Mouse (Mus musculus) liver, embryonic 11.5 days (tissue): Measurements from ENCODE around the gene H3f3a. TPM values are rescaled to one million over a fixed set of nuclear protein-coding genes. Genes with fewer than 3 reads are reported as not detected.

Experiments used
- ATAC-seq: fragments of 200-750 bp; cut with Nextera tagmentation; replicated peaks from 2 replicates; pipeline ENCODE4 v1.8.0; 2017; ENCODE audit warnings: moderate number of reproducible peaks, mild to moderate bottlenecking, moderate TSS enrichment, moderate library complexity; ENCODE audit not compliant: low FRiP score
- DNase-seq: peaks from one replicate; pipeline ENCODE4 v3.0.0-alpha.2; 2017; ENCODE audit warnings: low spot score
- H3K27ac ChIP-seq: fragments of 300-500 bp; sonication (generic); 2 replicates; pipeline ENCODE4 v1.5.1; 2014; ENCODE audit warnings: mild to moderate bottlenecking, low read depth, low read length, control low read depth
- H3K27me3 ChIP-seq: fragments of 300-500 bp; sonication (generic); replicated peaks from 2 replicates; pipeline ENCODE4 v1.6.1; 2014; ENCODE audit warnings: low read length, mixed read lengths; ENCODE audit not compliant: control insufficient read depth, insufficient read depth
- H3K36me3 ChIP-seq: fragments of 300-500 bp; sonication (generic); 2 replicates; pipeline ENCODE4 v1.6.1; 2014; ENCODE audit warnings: mild to moderate bottlenecking, low read length, moderate library complexity, mixed read lengths; ENCODE audit not compliant: control insufficient read depth, insufficient read depth
- H3K4me1 ChIP-seq: fragments of 300-500 bp; sonication (generic); replicated peaks from 2 replicates; pipeline ENCODE4 v1.6.1; 2014; ENCODE audit warnings: low read length, mixed read lengths; ENCODE audit not compliant: control insufficient read depth, insufficient read depth
- H3K4me2 ChIP-seq: fragments of 300-500 bp; sonication (generic); 2 replicates; pipeline ENCODE4 v1.6.1; 2014; ENCODE audit warnings: mild to moderate bottlenecking, control low read depth, moderate library complexity
- H3K4me3 ChIP-seq: fragments of 300-500 bp; sonication (generic); 2 replicates; pipeline ENCODE4 v1.5.1; 2014; ENCODE audit warnings: low read depth, low read length, control low read depth
- H3K9ac ChIP-seq: fragments of 300-500 bp; sonication (generic); 2 replicates; pipeline ENCODE4 v1.6.1; 2014; ENCODE audit warnings: low read depth, low read length, control low read depth
- H3K9me3 ChIP-seq: fragments of 300-500 bp; sonication (generic); 2 replicates; pipeline ENCODE4 v1.6.1; 2016; ENCODE audit warnings: low read length, inconsistent platforms, mixed read lengths; ENCODE audit not compliant: control insufficient read depth
- WGBS: fragments of 180-500 bp; shearing (Covaris S2); extraction: QIAGEN DNeasy Blood & Tissue Kit; methylation state at CpG from one replicate; pipeline ENCODE4 v1.1.7; 2014; 5-methylcytosine and 5-hydroxymethylcytosine counted together
- polyA plus RNA-seq: library from polyadenylated mRNA; unstranded; fragments of >200 nt; fragmentation: Nextera tagmentation; extraction: Ambion mirVana; gene quantifications from 2 replicates; pipeline ENCODE4 v1.2.1, GENCODE M21; 2014

Gene H3f3a
- polyA plus RNA-seq, 1 experiment from 2014 or later = 1,897 TPM

DNA sequence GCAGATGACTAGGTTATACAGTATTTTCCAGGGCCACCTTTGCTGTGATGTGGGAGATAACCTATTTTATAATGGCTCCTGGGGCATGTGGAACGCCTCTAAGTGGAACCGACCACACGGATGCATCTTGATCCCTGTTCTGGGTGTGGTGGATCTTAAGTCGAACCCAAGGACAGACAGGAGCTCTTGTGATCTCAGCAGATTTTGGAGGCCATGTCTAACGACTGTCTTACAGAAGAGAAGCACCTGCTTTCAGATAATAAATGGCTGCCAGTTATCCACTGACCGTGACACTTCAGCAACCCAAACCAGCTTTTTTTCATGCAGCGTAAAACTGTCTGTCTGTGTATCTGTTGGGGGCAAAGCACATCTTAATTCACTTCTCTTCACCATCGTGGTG, 59.4 kb downstream of the H3f3a start:
- Histone ChIP-seq H3K36me3 (peaks cover 10% of the 10 kb centered on the region; the same call in 1 of the 2 replicates), H3K9ac (no peak overlapping the region), H3K9me3 (no peaks in the 10 kb centered on the region), H3K4me3 (no peak overlapping the region), H3K27ac (no peak overlapping the region), H3K4me1 (no peaks in the 10 kb centered on the region), H3K4me2 (no peak overlapping the region), H3K27me3 (no peaks in the 10 kb centered on the region)
- 86% methylated on average over 8 of the region's 8 CpGs for WGBS
- no peak for ATAC-seq
- DNase-seq = no peak

DNA sequence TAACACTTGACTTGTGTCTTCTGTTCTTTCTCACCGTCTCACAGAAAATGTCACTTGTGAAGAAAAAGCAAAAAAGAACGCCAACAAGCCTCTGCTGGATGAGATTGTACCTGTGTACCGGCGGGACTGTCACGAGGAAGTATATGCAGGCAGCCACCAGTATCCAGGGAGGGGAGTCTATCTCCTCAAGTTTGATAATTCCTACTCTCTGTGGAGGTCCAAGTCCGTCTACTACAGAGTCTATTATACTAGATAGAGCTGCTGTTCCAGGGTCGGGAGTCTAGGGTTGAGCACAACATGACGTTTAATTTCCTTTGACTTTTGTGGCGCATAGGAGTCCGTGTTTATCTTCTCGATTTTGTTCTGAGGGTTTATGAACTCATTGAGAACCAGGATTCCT, 61.6 kb downstream of the H3f3a start:
- no peaks in the 10 kb centered on the region for H3K4me1 ChIP-seq
- no peak for ATAC-seq
- no peaks in the 10 kb centered on the region for H3K27me3 ChIP-seq
- H3K4me3 ChIP-seq = no peak overlapping the region
- H3K9ac ChIP-seq = no peak overlapping the region
- no peak overlapping the region for H3K27ac ChIP-seq
- DNase-seq = no peak
- WGBS = 90% methylated on average over 11 of the region's 11 CpGs
- no peaks in the 10 kb centered on the region for H3K9me3 ChIP-seq
- H3K36me3 ChIP-seq = peaks cover 26% of the 10 kb centered on the region
- no peak overlapping the region for H3K4me2 ChIP-seq

Other genes starting within 250 kb of the H3f3a start
- 177 and 197 TPM in 2 replicates for gene Parp1, start 245.0 kb downstream of the H3f3a start, polyA plus RNA-seq
- gene Lin9, start 172.8 kb downstream of the H3f3a start, polyA plus RNA-seq = 21.3 and 22.2 TPM in 2 replicates
- 1.8 and 2.0 TPM in 2 replicates for gene Mixl1, start 116.9 kb downstream of the H3f3a start, polyA plus RNA-seq
- gene Acbd3, start 87.9 kb downstream of the H3f3a start, polyA plus RNA-seq = 17.5 and 18.4 TPM in 2 replicates
- gene Sde2, start 37.2 kb upstream of the H3f3a start, polyA plus RNA-seq = 49.0 and 49.2 TPM in 2 replicates
- gene Lefty2, start 79.2 kb upstream of the H3f3a start, polyA plus RNA-seq = not detected in 2 replicates
- gene Pycr2, start 90.3 kb upstream of the H3f3a start, polyA plus RNA-seq = 162 and 171 TPM in 2 replicates
- gene Lefty1, start 121.1 kb upstream of the H3f3a start, polyA plus RNA-seq = 7.3 and 9.5 TPM in 2 replicates
- 7.8 and 8.3 TPM in 2 replicates for gene Tmem63a, start 128.4 kb upstream of the H3f3a start, polyA plus RNA-seq
- gene Ephx1, start 207.0 kb upstream of the H3f3a start, polyA plus RNA-seq = 1.6 and 1.7 TPM in 2 replicates
- not detected in 2 replicates for gene 9130409I23Rik, start 237.3 kb upstream of the H3f3a start, polyA plus RNA-seq